Mouse (Mus musculus) small intestine, adult 2 months (tissue): Measurements from ENCODE around the gene Ptpdc1. TPM values are rescaled to one million over a fixed set of nuclear protein-coding genes. Genes with fewer than 3 reads are reported as not detected.

Experiments used
- H3K27ac ChIP-seq: fragments of 200-500 bp; 2 replicates; pipeline ENCODE4 v1.5.1; 2012; ENCODE audit warnings: low read depth, low read length, control low read depth, inconsistent platforms; ENCODE audit not compliant: insufficient read depth
- H3K27me3 ChIP-seq: fragments of 200-500 bp; 2 replicates; pipeline ENCODE4 v1.6.1; 2012; ENCODE audit warnings: mild to moderate bottlenecking, moderate library complexity, low read length, inconsistent platforms; ENCODE audit not compliant: control insufficient read depth, insufficient read depth
- H3K36me3 ChIP-seq: fragments of 200-500 bp; 2 replicates; pipeline ENCODE4 v1.6.1; 2012; ENCODE audit warnings: mild to moderate bottlenecking, low read length, control low read depth, inconsistent platforms; ENCODE audit not compliant: control insufficient read depth, insufficient read depth
- H3K4me1 ChIP-seq: fragments of 200-500 bp; 2 replicates; pipeline ENCODE4 v1.6.1; 2012; ENCODE audit warnings: low read length, inconsistent platforms, mixed read lengths; ENCODE audit not compliant: control insufficient read depth, insufficient read depth, insufficient read length
- H3K4me3 ChIP-seq: fragments of 200-500 bp; 2 replicates; pipeline ENCODE4 v1.5.1; 2012; ENCODE audit warnings: low read depth, mild to moderate bottlenecking, control low read depth, inconsistent platforms, low read length, moderate library complexity
- CTCF ChIP-seq: fragments of 200-500 bp; IDR thresholded peaks from 2 replicates; pipeline ENCODE4 v1.5.1; 2012; ENCODE audit warnings: low read depth, mild to moderate bottlenecking, control low read depth, inconsistent platforms, low read length, moderate library complexity, mixed read lengths; ENCODE audit not compliant: insufficient replicate concordance, insufficient read length; ENCODE audit errors: extremely low read depth
- POLR2A ChIP-seq: fragments of 200-500 bp; IDR thresholded peaks from 2 replicates; pipeline ENCODE4 v1.6.1; 2012; ENCODE audit warnings: low read depth, mild to moderate bottlenecking, control low read depth, inconsistent platforms, low read length, moderate library complexity
- WGBS: fragments of 180-500 bp; shearing (Covaris S2); methylation state at CpG from one replicate; pipeline ENCODE4 v1.1.7; 2018; 5-methylcytosine and 5-hydroxymethylcytosine counted together
- polyA plus RNA-seq: library from polyadenylated mRNA; depleted of rRNA; stranded (reverse); fragments of >200 nt; gene quantifications from 2 replicates; pipeline ENCODE4 v1.2.3, GENCODE M21; 2012

Gene Ptpdc1
- polyA plus RNA-seq, 1 experiment, result 0.62 TPM

GRCm38 (mm10) chr13:48665656-48666597 is 40.5 kb upstream of the Ptpdc1 start:
- peaks cover 2% of the 10 kb centered on the region; the same call in 1 of the 2 replicates for H3K4me1 ChIP-seq
- peaks cover 93% of the 10 kb centered on the region for H3K27me3 ChIP-seq
- no peak overlapping the region for H3K27ac ChIP-seq
- 4% methylated on average over 58 of the region's 58 CpGs for WGBS
- TF ChIP-seq CTCF, result no peak
- TF ChIP-seq POLR2A, result no peak
- no peaks in the 10 kb centered on the region for H3K36me3 ChIP-seq
- no peak overlapping the region for H3K4me3 ChIP-seq

GRCm38 (mm10) chr13:48664916-48665655 is 39.6 kb upstream of the Ptpdc1 start:
- peaks cover 97% of the 10 kb centered on the region for H3K27me3 ChIP-seq
- H3K4me3 ChIP-seq, result no peak overlapping the region
- H3K4me1 ChIP-seq, result peaks cover 2% of the 10 kb centered on the region; the same call in 1 of the 2 replicates
- H3K36me3 ChIP-seq, result no peaks in the 10 kb centered on the region
- TF ChIP-seq CTCF (no peak), POLR2A (no peak)
- no peak overlapping the region for H3K27ac ChIP-seq
- WGBS, result 5% methylated on average over 39 of the region's 39 CpGs

- H3K27me3 ChIP-seq, result peaks cover 98% of the 10 kb centered on the region
- no peak overlapping the region for H3K4me3 ChIP-seq
- H3K4me1 ChIP-seq, result peaks cover 4% of the 10 kb centered on the region; the same call in 1 of the 2 replicates
- WGBS, result 39% methylated on average over 7 of the region's 7 CpGs
- TF ChIP-seq CTCF (no peak), POLR2A (no peak)
- H3K27ac ChIP-seq, result no peak overlapping the region
- H3K36me3 ChIP-seq, result no peaks in the 10 kb centered on the region
Measured at GRCm38 (mm10) chr13:48663988-48664339, 38.5 kb upstream of the Ptpdc1 start.

GRCm38 (mm10) chr13:48663211-48663987 is 37.9 kb upstream of the Ptpdc1 start:
- no peak overlapping the region for H3K27ac ChIP-seq
- 12% methylated on average over 54 of the region's 54 CpGs for WGBS
- peaks cover 97% of the 10 kb centered on the region for H3K27me3 ChIP-seq
- peaks cover 5% of the 10 kb centered on the region; the same call in 1 of the 2 replicates for H3K4me1 ChIP-seq
- TF ChIP-seq CTCF, result no peak
- TF ChIP-seq POLR2A, result no peak
- no peak overlapping the region for H3K4me3 ChIP-seq
- no peaks in the 10 kb centered on the region for H3K36me3 ChIP-seq

- TF ChIP-seq CTCF (no peak), POLR2A (no peak)
- WGBS, result 2% methylated on average over 70 of the region's 73 CpGs
- H3K27ac ChIP-seq, result no peak within 1 kb of the TSS
- H3K4me3 ChIP-seq, result no peak within 1 kb of the TSS
- peaks cover 5% of the 10 kb centered on the region; the same call in 1 of the 2 replicates for H3K4me1 ChIP-seq
- peaks cover 97% of the 10 kb centered on the region for H3K27me3 ChIP-seq
- H3K36me3 ChIP-seq, result no peaks in the 10 kb centered on the region
Measured at GRCm38 (mm10) chr13:48662431-48663143, 37.1 kb upstream of the Ptpdc1 start, which contains the start of gene Barx1. Gene Barx1, plus strand, starts transcription at chr13:48662998.

- H3K4me3 ChIP-seq, result no peak overlapping the region
- no peak overlapping the region for H3K27ac ChIP-seq
- peaks cover 5% of the 10 kb centered on the region; the same call in 1 of the 2 replicates for H3K4me1 ChIP-seq
- no peak for TF ChIP-seq POLR2A
- TF ChIP-seq CTCF, result no peak
- 8% methylated on average over 1 of the region's 1 CpGs for WGBS
- H3K36me3 ChIP-seq, result no peaks in the 10 kb centered on the region
- peaks cover 96% of the 10 kb centered on the region for H3K27me3 ChIP-seq
Measured at GRCm38 (mm10) chr13:48661561-48661960, 36.1 kb upstream of the Ptpdc1 start.

GRCm38 (mm10) chr13:48660741-48661140 is 35.3 kb upstream of the Ptpdc1 start:
- WGBS, result 28% methylated on average over 6 of the region's 6 CpGs
- H3K27ac ChIP-seq, result no peak overlapping the region

More at GRCm38 (mm10) chr13:48660741-48661140, 35.3 kb upstream of the Ptpdc1 start:
- TF ChIP-seq POLR2A (no peak), CTCF (no peak)
- no peaks in the 10 kb centered on the region for H3K36me3 ChIP-seq
- H3K4me1 ChIP-seq, result peaks cover 5% of the 10 kb centered on the region; the same call in 1 of the 2 replicates
- H3K27me3 ChIP-seq, result peaks cover 96% of the 10 kb centered on the region
- no peak overlapping the region for H3K4me3 ChIP-seq
